Mouse (Mus musculus): ENCODE data around the gene Gm21518.
"Not testable (repeated sequence)": the region's sequence is repeated elsewhere in the genome, so short reads cannot be mapped to it uniquely, and the experiment has no call there.

The Gm21518 gene

DNA sequence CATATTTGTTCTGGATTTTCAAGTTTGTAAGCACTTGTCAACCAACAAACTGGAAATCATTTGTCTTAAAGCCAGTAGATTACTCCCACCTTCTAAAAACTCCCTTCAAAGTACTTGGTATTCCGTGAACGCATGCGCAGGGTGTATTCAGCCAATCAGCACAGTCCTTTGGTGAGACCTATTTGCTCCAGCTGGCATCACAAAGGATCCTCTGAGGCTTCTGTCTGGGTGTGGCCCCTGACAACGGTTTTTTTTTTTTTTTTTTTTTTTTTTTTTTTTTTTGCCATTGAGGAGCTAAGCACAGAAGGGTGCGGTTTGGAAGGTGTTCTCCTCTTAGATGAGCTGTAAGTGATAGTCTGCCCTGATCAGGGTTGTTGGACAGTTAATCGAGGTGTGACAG lies at the start of gene Gm21518:
Gm21518 (plus strand) TSS at position 301 of the 400 bp plus-strand sequence.
- DNase-seq (ENCODE audit: low read depth, low spot score): not testable (repeated sequence)

Data from CD4-positive, CD25-positive, alpha-beta regulatory T cell, adult 2 months (primary cell).